Mouse (Mus musculus) adrenal gland, postnatal 14 days (tissue): ENCODE measurements around the gene Lrrc36. TPM values are rescaled to one million over a fixed set of nuclear protein-coding genes. Genes with fewer than 3 reads are reported as not detected.

Experiments
- DNase-seq: peaks from one replicate; pipeline ENCODE4 v3.0.0; 2021; ENCODE audit warnings: mixed read lengths
- total RNA-seq: library from RNA; stranded (reverse); gene quantifications from 2 replicates; pipeline ENCODE4 v1.2.3, GENCODE M21; 2021

The Lrrc36 gene
- total RNA-seq, 1 experiment from 2014 or later, result 4.0 TPM

- peak; percentile 63 for DNase-seq
Observed at GRCm38 (mm10) chr8:105466700-105467291, 53.4 kb downstream of the Lrrc36 start.

GRCm38 (mm10) chr8:105467396-105467985 lies 54.1 kb downstream of the Lrrc36 start:
- DNase-seq, result no peak

- no peak for DNase-seq
Observed at GRCm38 (mm10) chr8:105468002-105468720, 54.8 kb downstream of the Lrrc36 start.

- peak; percentile 37 for DNase-seq
Observed at GRCm38 (mm10) chr8:105469041-105469695, 55.8 kb downstream of the Lrrc36 start.

- DNase-seq, result no peak
Observed at GRCm38 (mm10) chr8:105469816-105470215, 56.4 kb downstream of the Lrrc36 start.

GRCm38 (mm10) chr8:105470262-105470661 lies 56.9 kb downstream of the Lrrc36 start:
- DNase-seq, result no peak

GRCm38 (mm10) chr8:105470681-105471313 lies 57.4 kb downstream of the Lrrc36 start:
- DNase-seq, result no peak

GRCm38 (mm10) chr8:105471314-105472015 lies 58.1 kb downstream of the Lrrc36 start, which contains the start of gene Tppp3:
Gene Tppp3, minus strand, starts transcription at chr8:105471526.
- DNase-seq, result peak; percentile 95

GRCm38 (mm10) chr8:105472414-105472932 lies 59.1 kb downstream of the Lrrc36 start:
- DNase-seq, result no peak

- DNase-seq, result no peak
Observed at GRCm38 (mm10) chr8:105472983-105473382, 59.6 kb downstream of the Lrrc36 start.

GRCm38 (mm10) chr8:105473816-105474606 lies 60.6 kb downstream of the Lrrc36 start:
- peak; percentile 76 for DNase-seq

- no peak for DNase-seq
Observed at GRCm38 (mm10) chr8:105474680-105475079, 61.3 kb downstream of the Lrrc36 start.

GRCm38 (mm10) chr8:105475254-105475653 lies 61.9 kb downstream of the Lrrc36 start:
- no peak for DNase-seq

GRCm38 (mm10) chr8:105475742-105476141 lies 62.4 kb downstream of the Lrrc36 start:
- no peak for DNase-seq

GRCm38 (mm10) chr8:105476161-105476560 lies 62.8 kb downstream of the Lrrc36 start:
- DNase-seq, result no peak

GRCm38 (mm10) chr8:105476628-105477413 lies 63.5 kb downstream of the Lrrc36 start:
- peak; percentile 80 for DNase-seq

GRCm38 (mm10) chr8:105477792-105478191 lies 64.4 kb downstream of the Lrrc36 start:
- DNase-seq, result no peak

GRCm38 (mm10) chr8:105481013-105481412 lies 67.6 kb downstream of the Lrrc36 start:
- no peak for DNase-seq

- DNase-seq, result peak; percentile 73
Observed at GRCm38 (mm10) chr8:105481453-105481852, 68.1 kb downstream of the Lrrc36 start.

- DNase-seq, result no peak
Observed at GRCm38 (mm10) chr8:105482123-105482522, 68.8 kb downstream of the Lrrc36 start.
